Mouse (Mus musculus): ENCODE measurements around the gene Gm14685.
"Not testable (repeated sequence)": the region's sequence is repeated elsewhere in the genome, so short reads cannot be mapped to it uniquely, and the experiment has no call there.

The Gm14685 gene

GRCm38 (mm10) chrX:73116747-73117146 lies at the start of gene Gm14685:
Gene Gm14685, plus strand, starts transcription at chrX:73117047.
- not testable (repeated sequence) for DNase-seq (ENCODE audit: low spot score)

GRCm38 (mm10) chrX:73082267-73083055 lies 34.4 kb upstream of the Gm14685 start, which contains the start of gene Xlr4a:
Gene Xlr4a, minus strand, starts transcription at chrX:73082478.
- DNase-seq (ENCODE audit: low spot score) = not testable (repeated sequence)

- not testable (repeated sequence) for DNase-seq (ENCODE audit: low spot score)
Measured at GRCm38 (mm10) chrX:73096941-73097508, 19.8 kb upstream of the Gm14685 start, which contains the start of gene Xlr3a. Gene Xlr3a, minus strand, starts transcription at chrX:73097095.

GRCm38 (mm10) chrX:73122859-73123829 lies 6.3 kb downstream of the Gm14685 start:
- not testable (repeated sequence) for DNase-seq (ENCODE audit: low spot score)

- not testable (repeated sequence) for DNase-seq (ENCODE audit: low spot score)
Measured at GRCm38 (mm10) chrX:73143218-73143618, 26.4 kb downstream of the Gm14685 start.

- DNase-seq (ENCODE audit: low spot score) = not testable (repeated sequence)
Measured at GRCm38 (mm10) chrX:73148496-73148895, 31.6 kb downstream of the Gm14685 start, which contains the start of gene Xlr5b. Gene Xlr5b, plus strand, starts transcription at chrX:73148796.

- DNase-seq (ENCODE audit: low spot score) = not testable (repeated sequence)
Measured at GRCm38 (mm10) chrX:73149350-73149749, 32.5 kb downstream of the Gm14685 start, which contains the start of gene DXBay18. Gene DXBay18, minus strand, starts transcription at chrX:73149450.

GRCm38 (mm10) chrX:73176889-73177288 lies 60.0 kb downstream of the Gm14685 start, which contains the start of gene Spin2d:
Gene Spin2d, minus strand, starts transcription at chrX:73176989.
- not testable (repeated sequence) for DNase-seq (ENCODE audit: low spot score)

All from c-Kit-positive CD71-positive TER-119-positive erythroid progenitor cells, embryonic 14.5 days (primary cell).